Mouse (Mus musculus): Measurements from ENCODE around the gene Atp5k. TPM values are rescaled to one million over a fixed set of nuclear protein-coding genes. Genes with fewer than 3 reads are reported as not detected.

Gene Atp5k
- polyA plus RNA-seq (2016; fragmentation: Nextera tagmentation; extraction: Ambion mirVana), result 397 and 447 TPM in 2 replicates

GRCm38 (mm10) chr5:108433804-108434587 lies at the start of gene Atp5k:
Gene Atp5k, minus strand, starts transcription at chr5:108434448.
- peaks cover 18% of the 10 kb centered on the region for H3K4me1 ChIP-seq (replicated peaks)
- H3K27me3 ChIP-seq (ENCODE audit: insufficient read depth, poor library complexity, severe bottlenecking), result no peaks in the 10 kb centered on the region
- WGBS, result 1% methylated on average over 42 of the region's 42 CpGs
- H3K4me3 ChIP-seq, result peak within 1 kb of the TSS; percentile 98
- peaks cover 36% of the 10 kb centered on the region for H3K36me3 ChIP-seq
- peak; percentile 91 for DNase-seq (ENCODE audit: low spot score)
- H3K9me3 ChIP-seq, result no peaks in the 10 kb centered on the region
- H3K27ac ChIP-seq, result peak within 1 kb of the TSS; percentile 92

DNA sequence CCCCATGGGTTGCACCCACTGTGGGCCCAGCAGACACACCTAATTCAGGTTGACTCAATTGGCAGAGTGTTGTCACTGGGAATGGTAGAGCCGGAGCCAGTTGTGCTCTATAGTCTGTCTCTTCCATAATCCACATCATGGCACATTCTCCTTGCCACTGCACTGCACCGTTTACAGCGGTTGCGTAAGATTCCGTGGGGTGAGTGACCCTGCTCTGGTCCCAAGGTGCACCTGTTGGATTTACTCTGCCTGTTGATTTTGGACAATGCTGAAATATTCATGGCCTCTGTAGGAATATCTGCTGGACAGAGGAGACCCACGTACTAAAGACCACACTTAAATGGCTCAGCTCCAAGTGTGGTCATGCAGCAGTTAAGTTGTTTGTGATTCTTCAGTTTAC lies 48.8 kb upstream of the Atp5k start:
- Histone ChIP-seq H3K9me3 (no peaks in the 10 kb centered on the region), H3K27ac (no peak overlapping the region), H3K4me3 (no peak overlapping the region), H3K27me3 (ENCODE audit: insufficient read depth, poor library complexity, severe bottlenecking) (no peaks in the 10 kb centered on the region), H3K4me1 (replicated peaks) (no peaks in the 10 kb centered on the region), H3K36me3 (peaks cover 67% of the 10 kb centered on the region)
- 99% methylated on average over 6 of the region's 6 CpGs for WGBS
- DNase-seq (ENCODE audit: low spot score), result no peak

- Histone ChIP-seq H3K27ac (no peak overlapping the region), H3K36me3 (peaks cover 83% of the 10 kb centered on the region), H3K27me3 (ENCODE audit: insufficient read depth, poor library complexity, severe bottlenecking) (no peaks in the 10 kb centered on the region), H3K4me1 (replicated peaks) (no peaks in the 10 kb centered on the region), H3K4me3 (no peak overlapping the region), H3K9me3 (no peaks in the 10 kb centered on the region)
- no peak for DNase-seq (ENCODE audit: low spot score)
- 88% methylated on average over 3 of the region's 3 CpGs for WGBS
Measured at GRCm38 (mm10) chr5:108475977-108476376, 41.7 kb upstream of the Atp5k start.

GRCm38 (mm10) chr5:108473737-108474136 lies 39.5 kb upstream of the Atp5k start:
- Histone ChIP-seq H3K4me3 (no peak overlapping the region), H3K9me3 (no peaks in the 10 kb centered on the region), H3K36me3 (peaks cover 78% of the 10 kb centered on the region), H3K27ac (no peak overlapping the region), H3K27me3 (ENCODE audit: insufficient read depth, poor library complexity, severe bottlenecking) (no peaks in the 10 kb centered on the region), H3K4me1 (replicated peaks) (no peaks in the 10 kb centered on the region)
- 85% methylated on average over 4 of the region's 4 CpGs for WGBS
- no peak for DNase-seq (ENCODE audit: low spot score)

- Histone ChIP-seq H3K4me3 (no peak overlapping the region), H3K36me3 (peaks cover 55% of the 10 kb centered on the region), H3K27me3 (ENCODE audit: insufficient read depth, poor library complexity, severe bottlenecking) (no peaks in the 10 kb centered on the region), H3K27ac (no peak overlapping the region), H3K9me3 (no peaks in the 10 kb centered on the region), H3K4me1 (replicated peaks) (peaks cover under 1% of the 10 kb centered on the region; the same call in 1 of the 2 replicates)
- WGBS, result 78% methylated on average over 7 of the region's 7 CpGs
- DNase-seq (ENCODE audit: low spot score), result no peak
Measured at GRCm38 (mm10) chr5:108469617-108470016, 35.4 kb upstream of the Atp5k start.

DNA sequence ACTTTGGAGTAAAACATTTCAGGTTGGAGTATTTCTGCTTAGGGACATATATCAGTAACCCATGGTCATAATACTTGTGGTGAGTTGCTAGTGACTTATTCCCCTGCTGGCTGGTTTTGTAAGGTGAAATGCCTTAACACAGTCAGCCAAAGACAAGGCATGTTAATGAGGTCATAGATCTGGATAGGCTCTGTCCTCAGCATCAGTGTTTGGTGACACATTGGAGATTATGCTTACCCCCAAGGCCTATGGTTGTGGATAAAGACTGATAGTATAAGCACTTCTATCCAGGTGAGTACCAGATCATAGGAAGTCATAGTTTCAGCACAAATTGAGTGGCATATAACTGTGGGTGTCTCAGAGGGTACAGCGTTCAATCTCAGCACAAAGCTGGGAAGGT lies 32.4 kb upstream of the Atp5k start:
- no peak for DNase-seq (ENCODE audit: low spot score)
- WGBS, result 96% methylated on average over 1 of the region's 1 CpGs
- Histone ChIP-seq H3K36me3 (peaks cover 25% of the 10 kb centered on the region), H3K27ac (no peak overlapping the region), H3K4me3 (no peak overlapping the region), H3K9me3 (no peaks in the 10 kb centered on the region), H3K27me3 (ENCODE audit: insufficient read depth, poor library complexity, severe bottlenecking) (no peaks in the 10 kb centered on the region), H3K4me1 (replicated peaks) (peaks cover 31% of the 10 kb centered on the region)

GRCm38 (mm10) chr5:108465131-108465891 lies 31.1 kb upstream of the Atp5k start:
- Histone ChIP-seq H3K27me3 (ENCODE audit: insufficient read depth, poor library complexity, severe bottlenecking) (no peaks in the 10 kb centered on the region), H3K4me1 (replicated peaks) (peaks cover 40% of the 10 kb centered on the region), H3K9me3 (no peaks in the 10 kb centered on the region), H3K27ac (no peak overlapping the region), H3K4me3 (no peak overlapping the region), H3K36me3 (peaks cover 20% of the 10 kb centered on the region)
- 94% methylated on average over 6 of the region's 6 CpGs for WGBS
- no peak for DNase-seq (ENCODE audit: low spot score)

- H3K27me3 ChIP-seq (ENCODE audit: insufficient read depth, poor library complexity, severe bottlenecking), result peaks cover 13% of the 10 kb centered on the region
- peak overlapping the region; percentile 99 for H3K27ac ChIP-seq
- H3K9me3 ChIP-seq, result no peaks in the 10 kb centered on the region
- H3K4me1 ChIP-seq (replicated peaks), result peaks cover 40% of the 10 kb centered on the region
- H3K36me3 ChIP-seq, result peaks cover 12% of the 10 kb centered on the region; the same call in 1 of the 2 replicates
- H3K4me3 ChIP-seq, result peak overlapping the region; percentile 92
- no peak for DNase-seq (ENCODE audit: low spot score)
- 61% methylated on average over 4 of the region's 4 CpGs for WGBS
Measured at GRCm38 (mm10) chr5:108462446-108462845, 28.2 kb upstream of the Atp5k start.

DNA sequence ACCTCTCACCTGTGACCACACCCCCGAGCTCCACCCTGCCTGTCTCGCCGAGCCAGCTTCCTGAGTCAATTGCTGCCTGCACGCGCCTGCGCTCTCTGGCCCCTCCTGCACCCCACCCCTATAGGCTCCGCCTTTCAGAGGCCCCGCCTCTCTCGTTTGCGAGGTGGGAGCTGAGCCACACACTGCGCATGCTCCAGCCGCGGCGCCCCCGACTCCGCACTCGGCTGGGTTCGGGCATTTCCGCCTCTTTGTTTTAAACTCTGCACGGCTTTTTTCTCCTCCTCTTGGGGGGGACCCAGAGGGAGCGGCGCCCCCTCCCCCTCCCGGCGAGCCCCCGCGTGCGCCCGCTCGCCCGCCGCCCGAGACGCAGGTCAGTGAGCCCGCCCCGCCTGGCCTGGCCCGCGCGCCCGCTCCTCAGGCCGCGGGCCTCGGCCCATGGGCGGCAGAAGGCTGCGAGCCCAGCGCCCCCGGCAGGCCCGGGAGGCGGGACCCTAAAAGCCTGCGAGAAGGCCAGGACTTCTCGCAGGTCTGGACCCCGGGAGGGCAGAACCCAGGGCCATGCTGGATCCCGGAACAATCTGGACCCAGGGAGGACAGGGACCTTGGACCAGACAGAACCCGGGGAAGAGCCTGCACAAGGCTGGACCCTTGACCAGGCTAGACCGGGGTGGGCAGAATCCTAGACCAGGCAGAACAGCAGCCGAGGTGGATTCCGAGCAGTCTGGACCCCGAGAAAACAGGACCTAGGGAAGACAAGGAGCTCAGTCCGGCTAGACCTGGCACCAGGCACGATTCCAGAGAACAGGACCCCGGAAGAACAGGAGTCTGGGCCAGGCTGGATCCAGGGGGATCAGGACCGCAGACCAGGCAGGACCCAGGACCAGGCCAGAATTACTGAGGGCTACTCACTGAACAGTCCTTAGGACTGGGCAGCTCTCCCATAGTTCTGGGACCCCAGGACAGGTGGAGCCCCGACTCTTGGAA lies 27.1 kb upstream of the Atp5k start, which contains the start of gene Pcgf3:
Pcgf3 (plus strand) TSS at position 151 of the 984 bp plus-strand sequence.
- H3K36me3 ChIP-seq, result peaks cover 8% of the 10 kb centered on the region; the same call in 1 of the 2 replicates
- H3K4me1 ChIP-seq (replicated peaks), result peaks cover 40% of the 10 kb centered on the region
- WGBS, result 1% methylated on average over 61 of the region's 62 CpGs
- peak within 1 kb of the TSS; percentile 92 for H3K4me3 ChIP-seq
- peaks cover 13% of the 10 kb centered on the region for H3K27me3 ChIP-seq (ENCODE audit: insufficient read depth, poor library complexity, severe bottlenecking)
- peak; percentile 96 for DNase-seq (ENCODE audit: low spot score)
- H3K9me3 ChIP-seq, result no peaks in the 10 kb centered on the region
- H3K27ac ChIP-seq, result peak within 1 kb of the TSS; percentile 99

DNA sequence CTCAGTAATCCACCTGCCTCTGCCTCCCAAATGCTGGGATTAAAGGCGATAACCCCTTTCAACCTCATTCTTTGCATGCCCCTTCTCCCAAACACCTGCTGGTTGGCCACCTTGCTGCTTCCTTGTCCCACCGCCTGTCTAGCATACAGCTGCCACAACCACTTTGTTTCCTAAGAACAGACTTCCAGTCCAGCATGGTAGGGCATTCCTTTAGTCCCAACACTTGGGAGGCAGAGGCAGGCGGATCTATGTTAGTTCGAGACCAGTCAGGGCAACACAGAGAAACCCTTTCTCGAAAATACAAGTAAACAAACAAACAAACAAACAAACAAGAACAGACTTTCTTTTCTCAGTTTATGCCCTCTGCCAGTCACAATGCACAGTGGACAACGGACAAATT lies 26.2 kb upstream of the Atp5k start:
- Histone ChIP-seq H3K9me3 (no peaks in the 10 kb centered on the region), H3K4me1 (replicated peaks) (peaks cover 40% of the 10 kb centered on the region), H3K36me3 (no peaks in the 10 kb centered on the region), H3K4me3 (peak overlapping the region; percentile 92), H3K27ac (peak overlapping the region; percentile 99), H3K27me3 (ENCODE audit: insufficient read depth, poor library complexity, severe bottlenecking) (peaks cover 13% of the 10 kb centered on the region)
- WGBS, result 39% methylated on average over 6 of the region's 6 CpGs
- no peak for DNase-seq (ENCODE audit: low spot score)

DNA sequence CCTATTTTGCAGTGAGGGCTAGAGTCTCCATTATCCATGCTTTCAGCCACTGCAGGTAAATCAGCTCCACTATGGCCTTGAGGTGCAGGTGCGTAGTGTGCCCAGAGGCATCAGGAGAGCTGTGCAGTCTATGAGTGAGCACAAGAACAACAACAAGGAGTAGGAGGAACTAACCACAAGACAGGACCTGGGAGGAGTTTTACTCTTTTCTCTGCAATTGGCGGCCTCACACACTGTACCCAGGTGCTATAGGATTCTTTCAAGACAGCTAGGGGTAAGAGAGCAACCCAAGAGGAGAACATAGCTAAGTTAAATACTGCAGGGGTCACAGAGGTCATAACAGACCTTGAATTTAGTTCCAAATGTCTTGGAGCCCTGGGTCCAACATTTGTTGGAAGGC lies 24.5 kb upstream of the Atp5k start:
- H3K4me3 ChIP-seq, result no peak overlapping the region

GRCm38 (mm10) chr5:108454094-108454493 lies 19.8 kb upstream of the Atp5k start:
- Histone ChIP-seq H3K27me3 (ENCODE audit: insufficient read depth, poor library complexity, severe bottlenecking) (peaks cover 16% of the 10 kb centered on the region), H3K27ac (no peak overlapping the region), H3K4me3 (no peak overlapping the region), H3K36me3 (no peaks in the 10 kb centered on the region), H3K4me1 (replicated peaks) (peaks cover 8% of the 10 kb centered on the region; the same call in 1 of the 2 replicates), H3K9me3 (no peaks in the 10 kb centered on the region)
- no peak for DNase-seq (ENCODE audit: low spot score)
- whole genome bisulfite sequencing, result 44% methylated on average over 3 of the region's 3 CpGs

More for the DNA sequence above, 24.5 kb upstream of the Atp5k start:
- H3K27ac ChIP-seq, result no peak overlapping the region
- no peaks in the 10 kb centered on the region for H3K9me3 ChIP-seq
- peaks cover 13% of the 10 kb centered on the region for H3K27me3 ChIP-seq (ENCODE audit: insufficient read depth, poor library complexity, severe bottlenecking)
- H3K4me1 ChIP-seq (replicated peaks), result peaks cover 30% of the 10 kb centered on the region
- no peaks in the 10 kb centered on the region for H3K36me3 ChIP-seq
- no peak for DNase-seq (ENCODE audit: low spot score)
- 81% methylated on average over 2 of the region's 2 CpGs for WGBS

Data from hindbrain, embryonic 10.5 days (tissue).